Mouse (Mus musculus) bone marrow, adult 2 months (tissue): Measurements from ENCODE around the gene Borcs8.

Experiments
- CTCF ChIP-seq: fragments of 200-500 bp; IDR thresholded peaks from 2 replicates; pipeline ENCODE4 v1.5.1; 2011; ENCODE audit warnings: low read length, control low read depth; ENCODE audit not compliant: control insufficient read depth, insufficient read depth
- POLR2A ChIP-seq: fragments of 200-500 bp; IDR thresholded peaks from 2 replicates; pipeline ENCODE4 v1.6.1; 2011; ENCODE audit warnings: low read depth, mild to moderate bottlenecking, control low read depth, low read length, borderline replicate concordance; ENCODE audit not compliant: control insufficient read depth

GRCm38 (mm10) chr8:70152537-70153257 is 13.4 kb downstream of the Borcs8 start:
- peak; percentile 31; the same call in 1 of the 2 replicates for TF ChIP-seq POLR2A
- TF ChIP-seq CTCF, result no peak
